Mouse (Mus musculus): Measurements from ENCODE around the gene Cradd. TPM values are rescaled to one million over a fixed set of nuclear protein-coding genes. Genes with fewer than 3 reads are reported as not detected.

Gene Cradd
- total RNA-seq, 2 experiments from 2014 or later, result 3.8 to 10.7 TPM

DNA sequence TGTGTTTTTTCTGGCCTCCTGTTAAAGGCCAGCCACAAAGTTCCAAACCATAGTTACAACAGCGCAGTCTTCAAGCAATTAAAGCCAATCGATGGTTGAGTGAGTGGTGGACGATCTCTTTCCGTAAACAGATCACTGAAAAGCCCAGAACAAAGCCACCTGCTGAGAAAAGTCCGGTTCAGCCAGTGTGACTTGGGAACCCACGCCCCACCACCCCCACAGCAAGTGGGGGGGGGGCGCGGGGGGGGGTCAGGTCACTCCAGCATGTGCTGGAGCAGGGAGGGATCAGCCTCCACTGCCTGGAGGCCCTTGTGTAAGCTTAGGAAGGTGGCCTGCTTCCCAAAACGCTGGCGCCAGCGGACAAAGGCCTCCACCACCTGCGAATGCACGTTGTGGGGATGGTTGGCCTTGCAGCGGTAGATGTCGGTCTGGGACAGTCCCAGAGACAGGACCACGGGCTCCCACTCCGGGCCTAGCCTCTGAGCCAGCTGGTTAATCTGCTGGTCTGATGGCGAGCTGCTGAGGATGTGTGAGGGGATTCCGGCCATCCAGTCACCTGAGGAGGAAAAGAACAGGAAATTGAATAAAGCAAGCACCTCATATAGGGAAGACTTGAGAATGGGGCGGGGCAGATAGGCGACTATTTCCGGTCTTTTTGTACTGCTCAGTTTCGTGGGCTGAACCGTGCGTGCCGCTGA is 148.4 kb downstream of the Cradd start:
- no peak for ATAC-seq (replicated peaks; ENCODE audit: poor library complexity)

DNA sequence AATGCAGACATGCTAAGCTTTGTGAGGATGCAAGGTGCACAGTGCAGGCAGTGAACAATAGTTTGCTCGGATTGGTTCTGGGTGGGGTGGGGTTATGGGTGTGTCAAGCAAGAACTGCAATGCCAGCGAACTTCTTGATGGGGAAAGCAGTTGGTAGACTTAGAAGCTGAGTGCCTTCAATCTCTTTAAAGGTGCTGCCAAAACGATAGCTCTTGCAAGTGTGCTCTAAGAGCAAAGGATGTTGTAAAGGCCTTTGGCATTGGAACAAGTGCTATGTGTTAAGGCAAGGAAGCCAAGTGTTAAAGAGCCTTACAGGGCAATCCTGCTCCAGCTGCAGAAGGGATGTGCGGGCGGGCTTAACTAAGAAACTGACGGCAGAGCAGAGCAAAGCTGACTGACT is 149.7 kb downstream of the Cradd start:
- ATAC-seq (replicated peaks; ENCODE audit: poor library complexity), result no peak

DNA sequence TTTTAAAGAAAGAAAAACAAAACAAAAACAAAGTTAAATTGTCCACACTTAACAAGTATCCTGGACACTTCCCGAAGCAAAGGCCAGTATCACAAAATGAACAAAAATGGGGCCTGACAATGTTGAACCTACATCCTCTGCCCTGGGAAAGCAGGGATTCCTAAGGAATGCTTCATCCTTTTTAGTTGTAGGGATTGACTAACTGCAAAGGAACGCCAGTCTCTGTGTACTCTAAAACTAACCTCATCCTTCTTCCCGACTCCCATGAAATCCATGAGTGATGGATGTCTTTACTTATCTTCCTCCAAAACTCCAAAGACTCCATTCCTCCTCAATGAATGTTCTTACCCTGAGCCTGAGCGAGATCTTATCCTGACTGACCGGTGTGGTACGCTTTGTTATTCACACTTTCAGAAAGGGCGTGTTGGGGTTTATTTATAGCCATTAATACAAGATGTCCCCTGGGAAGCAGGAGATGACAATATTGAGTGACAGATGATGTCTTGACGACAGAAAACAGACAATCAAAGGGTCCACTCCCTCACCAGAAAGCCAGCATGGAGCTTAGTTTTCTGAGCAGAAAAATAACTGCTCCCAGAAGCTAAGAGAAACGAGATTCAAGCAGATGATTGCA is 153.1 kb downstream of the Cradd start:
- ATAC-seq (replicated peaks; ENCODE audit: poor library complexity), result no peak

GRCm38 (mm10) chr10:95164949-95165348 is 159.0 kb downstream of the Cradd start:
- ATAC-seq (replicated peaks; ENCODE audit: poor library complexity), result no peak

DNA sequence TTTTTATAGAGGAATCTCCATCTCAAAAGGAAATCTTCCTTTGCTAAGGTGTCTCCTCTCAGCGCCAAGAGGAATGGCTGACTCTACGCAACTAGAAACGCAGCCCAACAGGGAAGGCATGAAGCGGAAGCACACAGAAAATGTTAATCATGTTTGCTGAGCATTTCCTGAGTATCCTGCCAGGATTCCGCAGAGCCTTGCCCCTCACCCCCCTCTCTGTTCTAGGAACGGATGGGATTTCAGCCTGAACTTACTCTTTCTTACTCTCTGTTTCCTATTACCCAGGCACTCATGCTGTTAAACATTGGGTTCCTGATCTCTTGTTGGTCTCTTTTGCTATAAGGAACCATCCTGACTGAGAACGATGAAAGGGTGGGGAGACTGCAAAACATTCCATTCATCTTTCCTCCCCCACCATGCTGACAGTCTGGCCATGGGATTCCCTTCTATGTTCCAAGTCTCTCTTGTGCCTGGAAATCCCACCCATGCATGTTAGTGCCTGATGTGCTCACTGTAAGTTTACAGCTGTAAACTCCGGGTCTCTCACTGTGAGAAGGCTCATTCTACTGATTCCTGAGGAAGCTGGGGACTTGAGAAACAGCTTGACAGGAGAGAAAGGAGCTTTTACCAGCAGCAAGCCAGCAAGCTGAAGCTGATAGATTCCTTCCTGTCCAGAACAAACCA is 161.1 kb downstream of the Cradd start:
- ATAC-seq (replicated peaks; ENCODE audit: poor library complexity), result no peak

GRCm38 (mm10) chr10:95159675-95160256 is 164.2 kb downstream of the Cradd start:
- no peak for ATAC-seq (replicated peaks; ENCODE audit: poor library complexity)

GRCm38 (mm10) chr10:95156410-95156809 is 167.5 kb downstream of the Cradd start:
- ATAC-seq (replicated peaks; ENCODE audit: poor library complexity), result no peak

GRCm38 (mm10) chr10:95154675-95155074 is 169.3 kb downstream of the Cradd start:
- no peak for ATAC-seq (replicated peaks; ENCODE audit: poor library complexity)

DNA sequence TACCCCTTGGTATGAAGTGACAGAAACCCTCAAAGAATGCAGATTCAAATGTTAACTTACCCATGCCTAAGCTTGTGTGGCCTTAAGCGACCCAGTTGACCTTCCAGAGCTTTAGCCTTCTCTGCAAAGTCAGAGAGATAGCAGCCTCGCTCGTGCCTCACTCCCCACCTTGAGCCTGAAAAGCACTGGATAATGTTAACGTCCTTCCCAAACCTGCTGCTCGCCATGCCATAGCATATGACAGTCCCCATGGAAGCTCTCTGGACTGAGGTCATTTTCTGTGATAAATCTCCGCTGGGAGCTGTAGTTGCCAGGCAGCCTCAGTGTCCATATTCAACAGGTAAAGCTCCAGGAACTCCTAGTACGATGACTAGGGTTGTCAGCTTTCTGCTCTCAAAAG is 170.7 kb downstream of the Cradd start:
- ATAC-seq (replicated peaks; ENCODE audit: poor library complexity), result no peak

GRCm38 (mm10) chr10:95152503-95152989 is 171.4 kb downstream of the Cradd start:
- ATAC-seq (replicated peaks; ENCODE audit: poor library complexity), result no peak

- peak; percentile 85 for ATAC-seq (replicated peaks; ENCODE audit: poor library complexity)
Observed at GRCm38 (mm10) chr10:95151012-95151768, 172.7 kb downstream of the Cradd start.

GRCm38 (mm10) chr10:95149666-95150065 is 174.3 kb downstream of the Cradd start:
- no peak for ATAC-seq (replicated peaks; ENCODE audit: poor library complexity)

- no peak for ATAC-seq (replicated peaks; ENCODE audit: poor library complexity)
Observed at GRCm38 (mm10) chr10:95148641-95149040, 175.3 kb downstream of the Cradd start.

GRCm38 (mm10) chr10:95147136-95147901 is 176.6 kb downstream of the Cradd start:
- no peak for ATAC-seq (replicated peaks; ENCODE audit: poor library complexity)

DNA sequence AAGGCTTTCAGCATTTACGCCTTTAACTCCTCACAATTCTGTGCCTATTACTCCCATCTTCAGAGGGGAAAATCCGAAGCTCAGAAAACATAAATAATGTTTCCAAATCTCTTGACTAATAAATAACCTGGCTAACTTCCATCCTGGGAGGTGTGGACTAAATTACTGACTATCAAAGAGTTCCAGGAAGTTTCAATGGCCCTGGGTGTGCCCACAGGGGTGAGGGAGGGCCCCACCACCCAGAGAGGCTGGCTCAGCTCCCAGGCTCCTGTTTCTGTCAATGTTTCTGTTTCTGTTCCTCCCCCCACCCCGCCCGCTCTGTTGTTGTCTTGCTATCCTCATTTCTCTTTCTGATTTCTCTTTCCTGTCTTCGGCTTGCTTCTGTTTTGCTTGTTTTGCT is 177.4 kb downstream of the Cradd start:
- ATAC-seq (replicated peaks; ENCODE audit: poor library complexity), result peak; percentile 79

GRCm38 (mm10) chr10:95145204-95145926 is 178.6 kb downstream of the Cradd start:
- no peak for ATAC-seq (replicated peaks; ENCODE audit: poor library complexity)

- no peak for ATAC-seq (replicated peaks; ENCODE audit: poor library complexity)
Observed at GRCm38 (mm10) chr10:95144414-95145130, 179.4 kb downstream of the Cradd start.

GRCm38 (mm10) chr10:95143446-95144114 is 180.4 kb downstream of the Cradd start:
- no peak for ATAC-seq (replicated peaks; ENCODE audit: poor library complexity)
